ENCODE assay signal across 12 mouse cellular contexts in the genomic region with DNA sequence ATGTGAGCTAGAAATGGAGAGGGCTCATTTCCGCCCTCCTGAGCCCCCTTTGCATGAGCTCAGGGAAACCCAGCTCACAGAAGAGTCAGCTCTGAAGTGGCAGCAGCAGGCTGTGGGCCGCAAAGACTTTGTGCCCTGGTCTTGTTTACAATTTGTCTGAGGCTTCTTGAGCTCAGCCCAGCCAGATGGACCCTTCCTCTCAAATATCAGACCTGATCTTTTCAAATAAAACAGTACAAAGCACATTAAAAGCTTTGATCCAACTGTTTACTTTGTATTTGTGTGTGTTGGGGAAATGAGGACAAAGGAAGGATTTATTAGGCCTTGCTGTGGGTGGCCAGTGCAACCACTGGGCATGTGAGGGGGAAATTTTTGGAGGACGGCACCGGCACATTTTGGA.
DNase-seq lines count a peak whose midpoint lies in the region; ATAC-seq lines count a peak whose summit lies in the region.
"Had no signal": no experiment of that assay in that cellular context is flagged by ENCODE, and none has a peak within 500 bp of the region (broad histone marks: within the 10 kb centered on the region; RNA-seq: fewer than 3 reads in every experiment).

No protein-coding gene starts in this region.

- H3K9me3 ChIP-seq in lung, embryonic 15.5 days: no peaks in the 10 kb centered on the region
- H3K9me3 ChIP-seq in forebrain, embryonic 12.5 days: no peaks in the 10 kb centered on the region
- no peaks in the 10 kb centered on the region for H3K9me3 ChIP-seq in limb, embryonic 11.5 days (ENCODE audit: control insufficient read depth, low read length)
- H3K9me3 ChIP-seq in neural tube, embryonic 15.5 days (replicated peaks): no peaks in the 10 kb centered on the region

- H3K27me3 ChIP-seq in lung, embryonic 15.5 days: no peaks in the 10 kb centered on the region
- H3K27me3 ChIP-seq in forebrain, embryonic 12.5 days: 0 out of 2 replicates have a peak, but pooled peaks cover 4% of the 10 kb centered on the region
- H3K27me3 ChIP-seq in limb, embryonic 11.5 days (ENCODE audit: control insufficient read depth, insufficient read depth, low read length): no peaks in the 10 kb centered on the region
- no peaks in the 10 kb centered on the region for H3K27me3 ChIP-seq in neural tube, embryonic 15.5 days (replicated peaks)

- H3K4me1 ChIP-seq in lung, embryonic 15.5 days: peaks cover 31% of the 10 kb centered on the region
- peaks cover 56% of the 10 kb centered on the region for H3K4me1 ChIP-seq in forebrain, embryonic 12.5 days
- H3K4me1 ChIP-seq in limb, embryonic 11.5 days (ENCODE audit: control insufficient read depth, insufficient read depth, low read length): peaks cover 25% of the 10 kb centered on the region
- peaks cover 58% of the 10 kb centered on the region for H3K4me1 ChIP-seq in neural tube, embryonic 15.5 days

- no peaks in the 10 kb centered on the region for H3K36me3 ChIP-seq in lung, embryonic 15.5 days
- no peaks in the 10 kb centered on the region for H3K36me3 ChIP-seq in forebrain, embryonic 12.5 days (replicated peaks)
- no peaks in the 10 kb centered on the region for H3K36me3 ChIP-seq in limb, embryonic 11.5 days (ENCODE audit: control insufficient read depth, insufficient read depth, low read length)
- H3K36me3 ChIP-seq in neural tube, embryonic 15.5 days: no peaks in the 10 kb centered on the region

- 14% methylated on average over 4 of the region's 4 CpGs for WGBS in lung, embryonic 15.5 days
- WGBS in forebrain, embryonic 12.5 days: 17% methylated on average over 4 of the region's 4 CpGs
- WGBS in limb, embryonic 11.5 days: 41% methylated on average over 4 of the region's 4 CpGs
- WGBS in neural tube, embryonic 15.5 days: 22% methylated on average over 4 of the region's 4 CpGs

- no peak overlapping the region for H3K4me3 ChIP-seq in lung, embryonic 15.5 days
- H3K4me3 ChIP-seq in forebrain, embryonic 12.5 days (replicated peaks): no peak overlapping the region
- no peak overlapping the region for H3K4me3 ChIP-seq in limb, embryonic 11.5 days (ENCODE audit: low read depth, low read length)
- H3K4me3 ChIP-seq in neural tube, embryonic 15.5 days (replicated peaks): no peak overlapping the region
- H3K4me3 ChIP-seq: erythroblast, embryonic 14.5 days; myocyte had no signal

- ATAC-seq in lung, embryonic 15.5 days (ENCODE audit: borderline replicate concordance, extremely low read depth, low FRiP score, low TSS enrichment): no peak
- no peak for ATAC-seq in forebrain, embryonic 12.5 days (ENCODE audit: low FRiP score)
- no peak for ATAC-seq in limb, embryonic 11.5 days (ENCODE audit: insufficient number of reproducible peaks, low FRiP score, low TSS enrichment, low read depth)
- no peak for ATAC-seq in neural tube, embryonic 15.5 days (ENCODE audit: low FRiP score)
- ATAC-seq: liver, postnatal 0 days had no signal

- peak overlapping the region; percentile 66 for H3K27ac ChIP-seq in lung, embryonic 15.5 days
- peak overlapping the region; percentile 95 for H3K27ac ChIP-seq in forebrain, embryonic 12.5 days
- H3K27ac ChIP-seq in limb, embryonic 11.5 days (replicated peaks; ENCODE audit: low read depth, low read length): peak overlapping the region; percentile 78
- peak overlapping the region; percentile 86 for H3K27ac ChIP-seq in neural tube, embryonic 15.5 days (replicated peaks)

- DNase-seq in lung, postnatal 10 days: no peak
- DNase-seq in limb, embryonic 11.5 days (ENCODE audit: low spot score): no peak
- DNase-seq in left cerebral cortex, adult 9 months (ENCODE audit: low spot score in 2 of 2): no peak
- DNase-seq in cerebellum, adult 9-10 months: no peak
- DNase-seq in adrenal gland, adult 2 months: no peak
- DNase-seq: liver, postnatal 0 days; thymus, postnatal 36 days had no signal

- no peak overlapping the region for H3K9ac ChIP-seq in lung, embryonic 15.5 days
- H3K9ac ChIP-seq in forebrain, embryonic 12.5 days: peak overlapping the region; percentile 21
- H3K9ac ChIP-seq in limb, embryonic 11.5 days (ENCODE audit: low read length): no peak overlapping the region
- H3K9ac ChIP-seq in neural tube, embryonic 15.5 days (replicated peaks): peak overlapping the region; percentile 11; the same call in 1 of the 2 replicates
- H3K9ac ChIP-seq: liver, postnatal 0 days had no signal

- no peak overlapping the region for H3K4me2 ChIP-seq in lung, embryonic 15.5 days
- H3K4me2 ChIP-seq in forebrain, embryonic 12.5 days: no peak overlapping the region
- no peak overlapping the region for H3K4me2 ChIP-seq in limb, embryonic 11.5 days (ENCODE audit: low read depth, severe bottlenecking)
- no peak overlapping the region for H3K4me2 ChIP-seq in neural tube, embryonic 15.5 days

Comparison
In these comparisons a context has a peak if more than half of its experiments do, and no peak if none do; other contexts are left out.
1. H3K9ac ChIP-seq: peak in forebrain, embryonic 12.5 days (single experiment) and neural tube, embryonic 15.5 days (single experiment); none in lung, embryonic 15.5 days (single experiment) and limb, embryonic 11.5 days (single experiment).
2. Peak in every context shown above with its lines, with median percentiles within 50 percentile points of each other: H3K27ac ChIP-seq.